Mouse (Mus musculus) lung, postnatal 25 days (tissue): ENCODE results near the gene Aamp.
"Not testable (repeated sequence)": the region's sequence is repeated elsewhere in the genome, so short reads cannot be mapped to it uniquely, and the experiment has no call there.

Experiments used
- DNase-seq: peaks from one replicate; pipeline ENCODE4 v3.0.0; 2022; ENCODE audit warnings: low spot score

Gene Aamp

GRCm38 (mm10) chr1:74300347-74301110, 16.0 kb upstream of the Aamp start:
- no peak for DNase-seq

- DNase-seq: peak; percentile 69
Observed at GRCm38 (mm10) chr1:74298996-74299395, 14.5 kb upstream of the Aamp start.

GRCm38 (mm10) chr1:74298157-74298750, 13.7 kb upstream of the Aamp start:
- no peak for DNase-seq

GRCm38 (mm10) chr1:74297269-74297668, 12.7 kb upstream of the Aamp start:
- peak; percentile 73 for DNase-seq

- DNase-seq: no peak
Observed at GRCm38 (mm10) chr1:74296477-74296876, 11.9 kb upstream of the Aamp start.

GRCm38 (mm10) chr1:74295456-74296171, 11.1 kb upstream of the Aamp start:
- DNase-seq: peak; percentile 96

- no peak for DNase-seq
Observed at GRCm38 (mm10) chr1:74294733-74295455, 10.4 kb upstream of the Aamp start.

- DNase-seq: no peak
Observed at GRCm38 (mm10) chr1:74294090-74294643, 9.6 kb upstream of the Aamp start.

GRCm38 (mm10) chr1:74293306-74293960, 8.9 kb upstream of the Aamp start:
- DNase-seq: no peak

GRCm38 (mm10) chr1:74292331-74293020, 7.9 kb upstream of the Aamp start:
- no peak for DNase-seq

- DNase-seq: no peak
Observed at GRCm38 (mm10) chr1:74290141-74290540, 5.6 kb upstream of the Aamp start.

- no peak for DNase-seq
Observed at GRCm38 (mm10) chr1:74289740-74290139, 5.2 kb upstream of the Aamp start.

- no peak for DNase-seq
Observed at GRCm38 (mm10) chr1:74289248-74289647, 4.7 kb upstream of the Aamp start.

- DNase-seq: no peak
Observed at GRCm38 (mm10) chr1:74288327-74288726, 3.8 kb upstream of the Aamp start.

GRCm38 (mm10) chr1:74286869-74287607, 2.5 kb upstream of the Aamp start:
- DNase-seq: not testable (repeated sequence)

GRCm38 (mm10) chr1:74285212-74286010, 873 bp upstream of the Aamp start:
- no peak for DNase-seq

- DNase-seq: no peak
Observed at GRCm38 (mm10) chr1:74283686-74284463, 663 bp downstream of the Aamp start.

GRCm38 (mm10) chr1:74282896-74283625, 1.5 kb downstream of the Aamp start:
- DNase-seq: no peak
